Mouse (Mus musculus): ENCODE results near the gene Rbm4b.

DNA sequence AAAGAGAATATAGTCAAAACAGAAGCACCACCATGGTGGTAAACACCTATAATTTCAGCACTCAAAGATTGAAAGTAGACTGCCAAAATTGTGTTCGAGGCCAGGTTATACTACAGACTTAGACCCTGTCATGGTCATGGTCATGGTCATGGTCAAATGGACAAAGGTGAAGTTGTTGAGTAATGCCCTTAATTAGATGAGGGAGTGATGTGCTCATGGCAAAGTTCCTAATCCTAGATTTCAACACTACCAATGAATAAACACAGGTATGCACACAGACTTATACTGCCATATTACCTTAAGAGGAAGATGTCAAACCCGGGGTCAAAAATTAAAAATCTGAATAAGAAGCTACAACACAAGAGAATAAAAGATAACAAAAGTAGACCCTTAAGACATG lies 30.0 kb downstream of the Rbm4b start:
- no peak for TF ChIP-seq POLR2A (IDR thresholded peaks at IDR 0.05; ENCODE audit: borderline replicate concordance, insufficient read depth, low read length)
- no peak for TF ChIP-seq CTCF (IDR thresholded peaks at IDR 0.05; ENCODE audit: borderline replicate concordance, insufficient read depth, low read depth, low read length)
